Mouse (Mus musculus): ENCODE results near the gene Ndufs3. TPM values are rescaled to one million over a fixed set of nuclear protein-coding genes. Genes with fewer than 3 reads are reported as not detected.
A peak's percentile ranks its signal among the peaks of the same experiment; 100 is the strongest.

The Ndufs3 gene
- total and polyA plus RNA-seq, 3 experiments = 134 to 193 TPM; not detected in 1

DNA sequence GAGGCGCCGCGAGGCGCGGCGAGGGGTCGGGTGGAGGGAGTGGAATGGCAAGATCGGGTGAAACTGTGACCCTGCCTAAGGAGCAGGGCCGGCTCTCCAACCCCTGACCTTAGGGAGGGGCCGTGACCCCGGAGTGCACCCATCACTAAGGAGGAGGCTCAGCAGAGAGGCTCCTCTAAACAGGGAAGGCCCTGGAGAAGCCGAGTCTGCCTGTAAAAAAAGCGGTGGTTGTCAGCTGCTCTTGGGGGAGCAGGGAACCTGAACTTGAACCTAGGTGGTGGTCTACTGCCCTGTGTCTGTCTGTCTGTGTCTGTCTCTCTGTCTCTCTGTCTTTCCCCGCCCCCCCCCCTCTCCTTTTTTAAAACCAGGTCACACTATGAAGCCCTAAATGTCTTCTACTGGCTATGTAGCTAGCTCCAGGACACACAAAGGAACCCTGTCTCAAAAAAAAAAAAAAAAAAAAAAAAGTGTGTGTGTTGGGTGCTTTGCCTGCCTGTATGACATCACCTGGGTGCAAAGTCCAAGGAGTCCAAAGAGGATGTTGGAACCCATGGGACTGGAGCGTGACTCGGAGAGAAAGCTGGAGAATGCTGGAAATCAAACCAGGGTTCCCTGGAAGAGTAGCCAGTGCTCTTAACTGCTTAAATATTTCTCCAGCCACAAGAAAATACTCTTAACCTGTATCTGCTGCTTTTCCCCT is 13.5 kb upstream of the Ndufs3 start:
- H3K27ac ChIP-seq (ENCODE audit: control insufficient read depth, low read depth, low read length) = peak overlapping the region; percentile 58
- peaks cover 0 to 15% of the 10 kb centered on the region in 2 experiments; a peak in 3 of 4 replicates for H3K36me3 ChIP-seq (ENCODE audit: control insufficient read depth in 1 of 2, insufficient read depth in 2 of 2, low read length in 2 of 2)
- H3K4me1 ChIP-seq (ENCODE audit: control insufficient read depth in 1 of 2, insufficient read depth in 2 of 2, low read length in 2 of 2) = peaks cover 0 to 5% of the 10 kb centered on the region in 2 experiments; a peak in 3 of 4 replicates
- peak overlapping the region; percentile 93 for H3K9ac ChIP-seq (ENCODE audit: control insufficient read depth, low read depth, low read length, poor library complexity, severe bottlenecking)
- peak overlapping the region; percentile 61 to 95 for H3K4me3 ChIP-seq (ENCODE audit: control insufficient read depth in 1 of 2, insufficient read depth in 1 of 2, low read depth in 2 of 2, low read length in 2 of 2)
- DNase-seq (ENCODE audit: low read depth, low spot score) = peak; percentile 65
- no peaks in the 10 kb centered on the region for H3K27me3 ChIP-seq (ENCODE audit: control insufficient read depth in 1 of 2, insufficient read depth in 2 of 2, low read length in 2 of 2)
- H3K9me3 ChIP-seq (replicated peaks; ENCODE audit: insufficient read depth, low read length) = no peaks in the 10 kb centered on the region
- H3K79me2 ChIP-seq (ENCODE audit: control insufficient read depth, insufficient read depth, low read length, poor library complexity) = peaks cover 31% of the 10 kb centered on the region
- TF ChIP-seq UBTF (IDR thresholded peaks at IDR 0.05; ENCODE audit: borderline replicate concordance, insufficient read depth, low read depth, low read length) = no peak
- no peak for TF ChIP-seq USF1 (IDR thresholded peaks at IDR 0.05; ENCODE audit: low read depth, low read length)
- no peak for TF ChIP-seq MAX (IDR thresholded peaks at IDR 0.05; ENCODE audit: low read length)
- no peak for TF ChIP-seq RAD21 (IDR thresholded peaks at IDR 0.05; ENCODE audit: low read depth, low read length)
- peak; percentile 42; the same call in 1 of the 2 replicates for TF ChIP-seq MXI1 (IDR thresholded peaks at IDR 0.05; ENCODE audit: low read depth, low read length)
- TF ChIP-seq POLR2A (IDR thresholded peaks at IDR 0.05; ENCODE audit: control insufficient read depth in 1 of 2, insufficient read depth in 1 of 2, low read depth in 1 of 2, low read length in 2 of 2, poor library complexity in 1 of 2) = peak in 1 of 2 experiments; percentile 37; a peak in 2 of 4 replicates
- TF ChIP-seq KAT2A (conservative IDR thresholded peaks at IDR 0.05; ENCODE audit: low read depth, low read length) = no peak
- TF ChIP-seq ZNF384 (IDR thresholded peaks at IDR 0.05; ENCODE audit: low read depth, low read length) = peak; percentile 65

DNA sequence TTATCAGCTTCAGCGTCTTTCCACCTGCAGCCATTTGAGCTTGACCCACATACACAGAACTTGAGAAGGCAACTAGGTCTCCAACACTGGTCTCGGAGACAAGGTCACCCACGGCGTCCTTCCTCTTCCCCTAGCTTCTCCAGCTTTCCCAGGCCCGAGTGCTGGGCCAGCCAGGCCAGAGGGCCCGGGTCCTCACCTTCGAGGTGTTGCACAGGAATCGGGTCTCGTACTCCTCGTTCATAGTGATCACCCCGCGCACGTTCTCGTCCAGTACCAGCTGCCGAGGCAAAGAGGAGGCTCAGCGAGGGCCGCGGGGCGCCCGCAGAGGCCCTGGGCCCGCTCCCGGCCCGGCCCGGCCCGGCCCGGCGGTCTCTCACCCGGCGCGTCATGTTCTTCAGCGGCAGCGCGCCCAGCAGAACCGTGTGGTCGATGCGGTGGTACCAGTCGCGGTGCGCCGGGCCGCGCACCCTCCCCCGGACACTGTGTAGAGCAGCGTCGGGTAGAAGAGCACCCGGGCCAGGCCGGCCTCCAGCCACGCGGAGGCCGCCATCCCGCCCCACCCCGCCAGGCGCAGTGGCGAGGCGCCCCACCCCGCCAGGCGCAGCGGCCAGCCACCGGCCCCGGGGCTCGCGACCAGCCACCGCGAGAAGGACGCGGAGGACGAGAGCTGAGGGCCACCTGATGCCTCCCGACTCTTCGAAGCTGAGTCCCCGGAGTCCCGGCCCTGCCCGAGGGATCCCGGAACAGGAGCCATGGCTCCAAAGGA is 12.8 kb upstream of the Ndufs3 start:
- Histone ChIP-seq H3K36me3 (ENCODE audit: control insufficient read depth in 1 of 2, insufficient read depth in 2 of 2, low read length in 2 of 2) (peaks cover 0 to 15% of the 10 kb centered on the region in 2 experiments; a peak in 3 of 4 replicates), H3K79me2 (ENCODE audit: control insufficient read depth, insufficient read depth, low read length, poor library complexity) (peaks cover 31% of the 10 kb centered on the region), H3K9ac (ENCODE audit: control insufficient read depth, low read depth, low read length, poor library complexity, severe bottlenecking) (peak overlapping the region; percentile 93), H3K9me3 (replicated peaks; ENCODE audit: insufficient read depth, low read length) (no peaks in the 10 kb centered on the region), H3K4me1 (ENCODE audit: control insufficient read depth in 1 of 2, insufficient read depth in 2 of 2, low read length in 2 of 2) (peaks cover 0 to 5% of the 10 kb centered on the region in 2 experiments; a peak in 3 of 4 replicates), H3K4me3 (ENCODE audit: control insufficient read depth in 1 of 2, insufficient read depth in 1 of 2, low read depth in 2 of 2, low read length in 2 of 2) (peak overlapping the region; percentile 61 to 95), H3K27me3 (ENCODE audit: control insufficient read depth in 1 of 2, insufficient read depth in 2 of 2, low read length in 2 of 2) (no peaks in the 10 kb centered on the region), H3K27ac (ENCODE audit: control insufficient read depth, low read depth, low read length) (peak overlapping the region; percentile 60)
- peak; percentile 64 for DNase-seq (ENCODE audit: low read depth, low spot score)
- TF ChIP-seq MAFK (IDR thresholded peaks at IDR 0.05; ENCODE audit: borderline replicate concordance, low read depth, low read length) = no peak
- TF ChIP-seq RAD21 (IDR thresholded peaks at IDR 0.05; ENCODE audit: low read depth, low read length) = no peak
- TF ChIP-seq E2F4 (IDR thresholded peaks at IDR 0.05; ENCODE audit: borderline replicate concordance, low read depth, low read length) = no peak
- TF ChIP-seq ETS1 (IDR thresholded peaks at IDR 0.05; ENCODE audit: low read depth, low read length) = no peak
- no peak for TF ChIP-seq BHLHE40 (IDR thresholded peaks at IDR 0.05; ENCODE audit: borderline replicate concordance, low read depth, low read length)
- no peak for TF ChIP-seq ZC3H11A (IDR thresholded peaks at IDR 0.05; ENCODE audit: low read depth, low read length)
- TF ChIP-seq ZNF384 (IDR thresholded peaks at IDR 0.05; ENCODE audit: low read depth, low read length) = no peak
- no peak; the same call in 1 of the 2 replicates for TF ChIP-seq ZMIZ1 (IDR thresholded peaks at IDR 0.05; ENCODE audit: low read depth, low read length)
- no peak for TF ChIP-seq POLR2AphosphoS2 (IDR thresholded peaks at IDR 0.05; ENCODE audit: low read length)
- TF ChIP-seq CHD2 (IDR thresholded peaks at IDR 0.05; ENCODE audit: low read length) = no peak
- no peak for TF ChIP-seq MAX (IDR thresholded peaks at IDR 0.05; ENCODE audit: low read length)
- no peak for TF ChIP-seq NRF1 (IDR thresholded peaks at IDR 0.05; ENCODE audit: insufficient read depth, low read depth, low read length, poor library complexity, severe bottlenecking)
- TF ChIP-seq ZKSCAN1 (IDR thresholded peaks at IDR 0.05; ENCODE audit: low read depth, low read length) = no peak
- TF ChIP-seq POLR2A (IDR thresholded peaks at IDR 0.05; ENCODE audit: control insufficient read depth in 1 of 2, insufficient read depth in 1 of 2, low read depth in 1 of 2, low read length in 2 of 2, poor library complexity in 1 of 2) = peak; percentile 59 to 88; a peak in 3 of 4 replicates
- no peak for TF ChIP-seq USF1 (IDR thresholded peaks at IDR 0.05; ENCODE audit: low read depth, low read length)
- peak; percentile 3; the same call in 1 of the 2 replicates for TF ChIP-seq MAZ (IDR thresholded peaks at IDR 0.05; ENCODE audit: low read depth, low read length)
- TF ChIP-seq RCOR1 (IDR thresholded peaks at IDR 0.05; ENCODE audit: low read depth, low read length) = no peak
- TF ChIP-seq CHD1 (IDR thresholded peaks at IDR 0.05; ENCODE audit: low read depth, low read length) = no peak; the same call in 1 of the 2 replicates
- TF ChIP-seq MXI1 (IDR thresholded peaks at IDR 0.05; ENCODE audit: low read depth, low read length) = no peak
- TF ChIP-seq MEF2A (IDR thresholded peaks at IDR 0.05; ENCODE audit: extremely low read depth, insufficient replicate concordance, low read depth, low read length, poor library complexity, severe bottlenecking) = no peak
- no peak; the same call in 1 of the 2 replicates for TF ChIP-seq KAT2A (conservative IDR thresholded peaks at IDR 0.05; ENCODE audit: low read depth, low read length)
- TF ChIP-seq GATA1 (IDR thresholded peaks at IDR 0.05; ENCODE audit: low read depth, low read length) = 0 out of 2 replicates have a peak, but pooled peaks have one; percentile 39
- TF ChIP-seq UBTF (IDR thresholded peaks at IDR 0.05; ENCODE audit: borderline replicate concordance, insufficient read depth, low read depth, low read length) = peak; percentile 88; the same call in 1 of the 2 replicates
- TF ChIP-seq SMC3 (IDR thresholded peaks at IDR 0.05; ENCODE audit: low read depth, low read length) = no peak
- TF ChIP-seq SIN3A (IDR thresholded peaks at IDR 0.05; ENCODE audit: low read length) = peak; percentile 37; the same call in 1 of the 2 replicates
